Mouse (Mus musculus) liver (tissue): ENCODE results near the gene Cdk10.
"Not testable (repeated sequence)": the region's sequence is repeated elsewhere in the genome, so short reads cannot be mapped to it uniquely, and the experiment has no call there.

Experiments used
- DNase-seq: peaks from one replicate; pipeline ENCODE4 v3.0.0-alpha.2; 2020; ENCODE audit warnings: mixed read lengths

The Cdk10 gene

GRCm38 (mm10) chr8:123224278-123225266, at the start of gene Cdk10:
Gene Cdk10, plus strand, starts transcription at chr8:123224842.
- DNase-seq, result peak; percentile 92

- no peak for DNase-seq
These were observed 43.3 kb upstream of the Cdk10 start for GRCm38 (mm10) chr8:123181391-123181790.

- no peak for DNase-seq
These were observed 38.9 kb upstream of the Cdk10 start, which contains the start of gene Dpep1 for GRCm38 (mm10) chr8:123185566-123186409. Gene Dpep1, plus strand, starts transcription at chr8:123186242.

- DNase-seq, result no peak
These were observed 36.6 kb upstream of the Cdk10 start for GRCm38 (mm10) chr8:123188006-123188405.

- no peak for DNase-seq
These were observed 35.8 kb upstream of the Cdk10 start for GRCm38 (mm10) chr8:123188841-123189240.

GRCm38 (mm10) chr8:123190678-123191077, 34.0 kb upstream of the Cdk10 start:
- DNase-seq, result peak; percentile 81

GRCm38 (mm10) chr8:123191908-123192307, 32.7 kb upstream of the Cdk10 start:
- no peak for DNase-seq

- DNase-seq, result no peak
These were observed 30.9 kb upstream of the Cdk10 start for GRCm38 (mm10) chr8:123193771-123194170.

- DNase-seq, result peak; percentile 68
These were observed 27.6 kb upstream of the Cdk10 start for GRCm38 (mm10) chr8:123197016-123197415.

- DNase-seq, result no peak
These were observed 24.8 kb upstream of the Cdk10 start for GRCm38 (mm10) chr8:123199864-123200263.

GRCm38 (mm10) chr8:123202288-123202687, 22.4 kb upstream of the Cdk10 start:
- DNase-seq, result peak; percentile 74

- no peak for DNase-seq
These were observed 21.1 kb upstream of the Cdk10 start for GRCm38 (mm10) chr8:123203571-123203970.

GRCm38 (mm10) chr8:123211876-123212275, 12.8 kb upstream of the Cdk10 start:
- DNase-seq, result no peak

GRCm38 (mm10) chr8:123212321-123213117, 12.1 kb upstream of the Cdk10 start, which contains the start of the genes Chmp1a and Spata33:
Gene Chmp1a, minus strand, starts transcription at chr8:123212763.
Gene Spata33, plus strand, starts transcription at chr8:123212832.
- DNase-seq, result peak; percentile 97

GRCm38 (mm10) chr8:123213118-123213772, 11.4 kb upstream of the Cdk10 start:
- no peak for DNase-seq

- DNase-seq, result no peak
These were observed 9.2 kb upstream of the Cdk10 start for GRCm38 (mm10) chr8:123215430-123215829.

GRCm38 (mm10) chr8:123220917-123221316, 3.7 kb upstream of the Cdk10 start:
- DNase-seq, result no peak

- no peak for DNase-seq
These were observed 3.8 kb downstream of the Cdk10 start for GRCm38 (mm10) chr8:123228416-123228815.

GRCm38 (mm10) chr8:123230326-123230725, 5.7 kb downstream of the Cdk10 start:
- DNase-seq, result not testable (repeated sequence)

GRCm38 (mm10) chr8:123231742-123232141, 7.1 kb downstream of the Cdk10 start:
- DNase-seq, result no peak

GRCm38 (mm10) chr8:123232553-123232952, 7.9 kb downstream of the Cdk10 start:
- no peak for DNase-seq

- no peak for DNase-seq
These were observed 8.7 kb downstream of the Cdk10 start for GRCm38 (mm10) chr8:123233300-123233699.
